Mouse (Mus musculus): ENCODE results near the gene Tnpo1. TPM values are rescaled to one million over a fixed set of nuclear protein-coding genes. Genes with fewer than 3 reads are reported as not detected.
A peak's percentile ranks its signal among the peaks of the same experiment; 100 is the strongest.

Tnpo1 gene
- polyA plus RNA-seq, 1 experiment from 2014 or later = 20.7 TPM

DNA sequence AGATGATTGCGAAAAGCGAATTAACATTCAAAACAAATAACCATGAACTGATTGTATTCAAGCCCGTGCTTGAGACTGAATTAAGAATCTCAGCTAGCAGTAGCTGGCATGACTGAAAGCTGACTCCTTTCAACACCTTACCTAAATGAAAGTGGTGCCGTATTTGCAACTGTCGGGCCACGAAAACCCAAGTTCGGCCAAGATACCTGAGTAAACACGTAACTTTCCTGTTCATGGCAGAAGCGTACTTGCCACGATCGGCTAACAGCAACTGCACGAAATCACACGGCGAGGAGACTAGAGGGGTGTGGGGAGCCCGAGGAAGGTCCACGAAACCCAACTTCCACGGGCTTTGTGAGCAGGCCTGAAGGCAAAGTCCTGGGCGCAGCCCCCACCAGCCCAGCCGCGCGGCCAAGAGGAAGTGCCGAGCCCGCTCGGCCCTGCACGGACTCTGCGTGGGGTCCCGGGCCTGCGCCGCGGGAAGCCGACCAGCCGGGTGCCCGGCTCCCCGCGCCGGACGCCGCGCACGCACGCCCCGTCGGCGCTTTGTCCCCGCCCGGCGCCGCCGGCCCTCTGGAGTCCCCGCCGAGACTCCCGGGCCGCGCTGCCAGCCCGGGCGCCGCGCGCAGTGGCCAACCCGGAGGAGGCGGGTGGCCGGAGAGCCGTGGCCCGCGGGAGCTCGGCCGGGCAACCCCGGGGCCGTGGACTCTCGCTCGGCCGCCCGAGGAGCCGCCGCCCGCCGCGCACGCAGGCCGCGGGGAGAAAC, 111.7 kb downstream of the Tnpo1 start:
- DNase-seq (ENCODE audit: low spot score) (peak; percentile 71), ATAC-seq (ENCODE audit: low FRiP score, low TSS enrichment) (peak; percentile 41)
- TF ChIP-seq CTCF (IDR thresholded peaks at IDR 0.05; ENCODE audit: low read depth) = no peak
- no peak for TF ChIP-seq EP300 (optimal IDR thresholded peaks at IDR 0.05)

DNA sequence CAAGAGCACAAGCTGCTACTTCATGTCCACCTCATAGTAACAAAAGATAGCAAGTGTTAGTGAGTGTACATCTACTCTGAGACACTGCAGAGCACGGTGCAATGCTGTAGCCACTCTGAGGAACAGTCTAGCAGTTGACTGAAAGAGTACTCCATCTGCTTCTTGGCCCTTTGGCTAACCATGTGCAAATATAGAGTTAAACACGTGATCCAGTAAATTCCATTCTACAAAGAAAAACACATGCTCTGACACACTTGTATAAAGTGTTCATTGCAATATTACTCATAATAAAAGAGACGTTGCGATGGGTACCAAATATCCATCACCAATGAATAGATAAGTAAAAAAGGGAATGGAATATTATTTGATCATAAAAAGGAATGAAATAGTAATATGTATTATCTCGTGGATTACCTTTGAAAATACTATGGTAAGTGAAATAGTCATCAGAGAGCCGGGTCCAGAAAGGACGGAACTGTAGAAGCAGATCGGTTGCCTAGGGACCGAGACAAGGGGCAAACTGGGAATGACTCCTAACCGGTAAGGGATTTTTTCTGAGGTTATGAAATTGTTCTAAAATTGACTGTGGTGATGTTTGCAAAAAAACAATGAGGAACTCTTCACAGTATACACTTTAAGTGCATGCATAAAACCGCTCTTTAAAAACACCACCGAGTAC, 112.4 kb downstream of the Tnpo1 start:
- peak overlapping the region; percentile 92 for H3K4me3 ChIP-seq (ENCODE audit: low read depth, low read length)
- no peak for DNase-seq (ENCODE audit: low spot score)
- no peaks in the 10 kb centered on the region for H3K9me3 ChIP-seq (ENCODE audit: control insufficient read depth, low read length)
- WGBS = 14% methylated on average over 12 of the region's 12 CpGs
- H3K9ac ChIP-seq (ENCODE audit: low read length) = peak overlapping the region; percentile 99
- H3K27me3 ChIP-seq (ENCODE audit: control insufficient read depth, insufficient read depth, low read length) = no peaks in the 10 kb centered on the region
- no peaks in the 10 kb centered on the region for H3K36me3 ChIP-seq (ENCODE audit: control insufficient read depth, insufficient read depth, low read length)
- ATAC-seq (ENCODE audit: low FRiP score, low TSS enrichment) = no peak
- peak overlapping the region; percentile 56 for H3K4me2 ChIP-seq (replicated peaks; ENCODE audit: low read depth)
- TF ChIP-seq EP300 (optimal IDR thresholded peaks at IDR 0.05) (no peak), CTCF (IDR thresholded peaks at IDR 0.05; ENCODE audit: low read depth) (no peak)
- no peaks in the 10 kb centered on the region for H3K4me1 ChIP-seq (replicated peaks; ENCODE audit: control insufficient read depth, insufficient read depth)
- H3K27ac ChIP-seq (replicated peaks) = peak overlapping the region; percentile 100

More for the DNA sequence above, 111.7 kb downstream of the Tnpo1 start:
- Histone ChIP-seq H3K36me3 (ENCODE audit: control insufficient read depth, insufficient read depth, low read length) (no peaks in the 10 kb centered on the region), H3K27ac (replicated peaks) (peak overlapping the region; percentile 100), H3K9ac (ENCODE audit: low read length) (peak overlapping the region; percentile 99), H3K27me3 (ENCODE audit: control insufficient read depth, insufficient read depth, low read length) (no peaks in the 10 kb centered on the region), H3K9me3 (ENCODE audit: control insufficient read depth, low read length) (no peaks in the 10 kb centered on the region), H3K4me2 (replicated peaks; ENCODE audit: low read depth) (peak overlapping the region; percentile 56), H3K4me1 (replicated peaks; ENCODE audit: control insufficient read depth, insufficient read depth) (no peaks in the 10 kb centered on the region), H3K4me3 (ENCODE audit: low read depth, low read length) (peak overlapping the region; percentile 92)
- under 1% methylated on average over 72 of the region's 81 CpGs for WGBS

DNA sequence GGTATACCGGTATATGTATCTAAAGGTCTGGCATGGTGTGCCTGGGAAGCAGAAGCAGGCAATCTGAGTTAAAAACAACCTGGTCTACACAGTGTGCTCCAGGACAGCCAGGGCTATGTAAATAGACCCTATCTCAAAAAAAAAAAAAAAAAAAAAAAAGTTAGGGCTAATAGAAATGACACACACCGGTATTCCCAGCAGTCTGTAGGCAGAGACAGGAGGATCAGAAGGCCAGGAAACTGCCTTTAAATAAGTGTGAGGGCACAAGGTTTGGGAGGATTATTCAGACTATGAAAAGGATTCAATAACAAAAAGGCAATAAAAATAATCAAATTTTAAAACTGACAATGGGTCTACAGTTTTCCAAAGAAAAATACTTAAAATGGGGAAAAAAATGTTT, 113.0 kb downstream of the Tnpo1 start:
- no peak for ATAC-seq (ENCODE audit: low FRiP score, low TSS enrichment)
- no peak for TF ChIP-seq EP300 (optimal IDR thresholded peaks at IDR 0.05)
- no peak for TF ChIP-seq CTCF (IDR thresholded peaks at IDR 0.05; ENCODE audit: low read depth)

DNA sequence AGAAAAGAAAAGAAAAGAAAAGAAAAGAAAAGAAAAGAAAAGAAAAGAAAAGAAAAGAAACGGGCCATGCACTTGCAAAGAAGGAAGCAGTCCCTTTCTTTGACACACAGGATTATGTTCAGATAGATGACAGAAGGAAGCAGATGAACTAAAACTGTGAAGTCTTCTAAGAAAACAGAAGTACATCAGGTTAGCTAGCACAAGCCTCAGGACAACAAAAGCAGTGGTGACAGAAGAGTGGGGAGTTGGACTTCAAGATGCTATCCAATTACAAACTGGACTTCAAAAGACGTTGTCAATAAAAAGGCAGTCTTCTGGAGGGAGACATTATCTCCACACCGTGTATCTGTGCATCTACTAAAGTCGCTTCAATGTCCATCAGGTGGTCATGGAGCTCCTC, 113.9 kb downstream of the Tnpo1 start:
- H3K9me3 ChIP-seq (ENCODE audit: control insufficient read depth, low read length) = no peaks in the 10 kb centered on the region
- H3K36me3 ChIP-seq (ENCODE audit: control insufficient read depth, insufficient read depth, low read length) = no peaks in the 10 kb centered on the region
- DNase-seq (ENCODE audit: low spot score) = no peak
- H3K4me3 ChIP-seq (ENCODE audit: low read depth, low read length) = no peak overlapping the region
- whole genome bisulfite sequencing = 74% methylated on average over 4 of the region's 4 CpGs
- no peaks in the 10 kb centered on the region for H3K4me1 ChIP-seq (replicated peaks; ENCODE audit: control insufficient read depth, insufficient read depth)
- no peaks in the 10 kb centered on the region for H3K27me3 ChIP-seq (ENCODE audit: control insufficient read depth, insufficient read depth, low read length)
- TF ChIP-seq CTCF (IDR thresholded peaks at IDR 0.05; ENCODE audit: low read depth) = no peak
- no peak for TF ChIP-seq EP300 (optimal IDR thresholded peaks at IDR 0.05)
- no peak overlapping the region for H3K9ac ChIP-seq (ENCODE audit: low read length)
- H3K4me2 ChIP-seq (replicated peaks; ENCODE audit: low read depth) = no peak overlapping the region
- no peak for ATAC-seq (ENCODE audit: low FRiP score, low TSS enrichment)
- no peak overlapping the region for H3K27ac ChIP-seq (replicated peaks)

More for the DNA sequence above, 113.0 kb downstream of the Tnpo1 start:
- no peak for DNase-seq (ENCODE audit: low spot score)
- Histone ChIP-seq H3K27ac (replicated peaks) (no peak overlapping the region), H3K9ac (ENCODE audit: low read length) (no peak overlapping the region), H3K36me3 (ENCODE audit: control insufficient read depth, insufficient read depth, low read length) (no peaks in the 10 kb centered on the region), H3K4me2 (replicated peaks; ENCODE audit: low read depth) (peak overlapping the region; percentile 56; the same call in 1 of the 2 replicates), H3K4me1 (replicated peaks; ENCODE audit: control insufficient read depth, insufficient read depth) (no peaks in the 10 kb centered on the region), H3K9me3 (ENCODE audit: control insufficient read depth, low read length) (no peaks in the 10 kb centered on the region), H3K27me3 (ENCODE audit: control insufficient read depth, insufficient read depth, low read length) (no peaks in the 10 kb centered on the region), H3K4me3 (ENCODE audit: low read depth, low read length) (no peak overlapping the region; the same call in 1 of the 2 replicates)
- 49% methylated on average over 2 of the region's 2 CpGs for whole genome bisulfite sequencing

DNA sequence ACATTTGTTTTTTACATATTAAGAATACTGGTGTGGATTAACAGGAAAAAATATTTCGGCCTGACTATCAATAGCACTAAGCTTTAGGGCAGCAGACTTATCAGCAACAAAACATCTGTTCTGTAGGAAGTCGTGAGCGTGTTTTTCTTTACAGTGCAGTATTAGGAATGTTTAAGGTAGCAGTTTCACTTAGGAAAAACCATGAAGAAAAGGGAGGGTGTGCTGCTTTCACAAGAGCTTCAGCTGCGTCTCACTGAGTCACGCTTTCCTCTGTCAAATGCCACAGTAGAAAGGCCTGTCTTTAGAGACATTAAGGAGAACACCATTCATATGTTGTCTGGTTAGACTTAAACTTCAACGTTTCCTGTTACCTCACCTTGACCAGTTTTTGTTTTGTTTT, 116.0 kb downstream of the Tnpo1 start:
- H3K27ac ChIP-seq (replicated peaks) = peak overlapping the region; percentile 49
- no peaks in the 10 kb centered on the region for H3K4me1 ChIP-seq (replicated peaks; ENCODE audit: control insufficient read depth, insufficient read depth)
- H3K4me2 ChIP-seq (replicated peaks; ENCODE audit: low read depth) = no peak overlapping the region
- no peak for ATAC-seq (ENCODE audit: low FRiP score, low TSS enrichment)
- no peak overlapping the region for H3K4me3 ChIP-seq (ENCODE audit: low read depth, low read length)
- TF ChIP-seq CTCF (IDR thresholded peaks at IDR 0.05; ENCODE audit: low read depth) (no peak), EP300 (optimal IDR thresholded peaks at IDR 0.05) (no peak)
- no peaks in the 10 kb centered on the region for H3K27me3 ChIP-seq (ENCODE audit: control insufficient read depth, insufficient read depth, low read length)
- no peak overlapping the region for H3K9ac ChIP-seq (ENCODE audit: low read length)
- WGBS = 31% methylated on average over 6 of the region's 6 CpGs
- no peaks in the 10 kb centered on the region for H3K9me3 ChIP-seq (ENCODE audit: control insufficient read depth, low read length)
- no peak for DNase-seq (ENCODE audit: low spot score)
- H3K36me3 ChIP-seq (ENCODE audit: control insufficient read depth, insufficient read depth, low read length) = no peaks in the 10 kb centered on the region

DNA sequence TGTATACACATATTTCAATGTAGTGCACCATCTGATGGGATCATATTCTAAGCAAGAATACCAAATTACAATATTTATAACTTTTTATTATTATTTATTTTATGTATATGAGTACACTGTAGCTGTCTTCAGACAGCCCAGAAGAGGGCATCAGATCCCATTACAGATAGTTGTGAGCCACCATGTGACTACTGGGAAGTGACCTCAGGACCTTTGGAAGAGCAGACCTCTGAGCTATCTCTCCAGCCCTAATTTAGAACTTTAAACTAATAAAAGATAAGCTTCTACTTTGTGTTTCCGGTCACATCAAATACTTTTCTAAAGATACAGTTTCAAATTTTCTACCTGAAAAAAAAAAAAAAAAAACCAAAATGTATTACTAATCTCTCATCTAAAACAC, 117.1 kb downstream of the Tnpo1 start:
- no peaks in the 10 kb centered on the region for H3K9me3 ChIP-seq (ENCODE audit: control insufficient read depth, low read length)
- H3K9ac ChIP-seq (ENCODE audit: low read length) = no peak overlapping the region
- 80% methylated on average over 1 of the region's 1 CpGs for WGBS
- H3K4me1 ChIP-seq (replicated peaks; ENCODE audit: control insufficient read depth, insufficient read depth) = no peaks in the 10 kb centered on the region
- H3K27ac ChIP-seq (replicated peaks) = no peak overlapping the region
- TF ChIP-seq EP300 (optimal IDR thresholded peaks at IDR 0.05) = no peak
- no peak for TF ChIP-seq CTCF (IDR thresholded peaks at IDR 0.05; ENCODE audit: low read depth)
- DNase-seq (ENCODE audit: low spot score) = no peak
- H3K36me3 ChIP-seq (ENCODE audit: control insufficient read depth, insufficient read depth, low read length) = no peaks in the 10 kb centered on the region
- H3K4me2 ChIP-seq (replicated peaks; ENCODE audit: low read depth) = no peak overlapping the region
- no peak for ATAC-seq (ENCODE audit: low FRiP score, low TSS enrichment)
- no peaks in the 10 kb centered on the region for H3K27me3 ChIP-seq (ENCODE audit: control insufficient read depth, insufficient read depth, low read length)
- H3K4me3 ChIP-seq (ENCODE audit: low read depth, low read length) = no peak overlapping the region

Measured in stomach, postnatal 0 days (tissue).